Mouse (Mus musculus): ENCODE measurements around the gene Qars. TPM values are rescaled to one million over a fixed set of nuclear protein-coding genes. Genes with fewer than 3 reads are reported as not detected.

Gene Qars
- polyA plus RNA-seq, 1 experiment from 2014 or later, result 66.1 TPM

DNA sequence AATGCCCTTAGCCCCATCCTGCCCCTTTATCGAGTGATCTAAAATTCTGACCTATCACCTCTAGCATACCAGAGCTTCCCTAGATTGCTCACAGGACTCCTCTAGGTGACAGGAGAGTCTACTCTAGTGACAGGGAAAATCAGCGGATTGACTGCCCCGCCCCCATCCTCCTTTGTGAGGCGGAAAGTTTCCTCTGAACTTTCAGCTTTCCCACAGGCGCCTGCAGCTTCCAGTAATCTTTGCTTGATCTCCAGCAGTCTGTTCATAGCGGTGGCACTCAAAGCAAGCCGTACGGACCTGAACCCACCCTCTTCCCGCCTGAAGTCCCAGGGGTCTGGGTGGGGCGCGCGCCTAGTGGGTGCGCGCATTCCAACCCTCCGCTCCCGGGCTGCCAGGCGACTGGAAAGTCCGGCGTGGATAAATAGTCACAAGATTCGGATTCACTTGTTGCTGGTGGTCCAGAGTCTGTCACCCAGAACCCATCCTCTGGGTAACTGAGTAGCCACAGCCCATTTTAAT is 28.8 kb upstream of the Qars start:
- Histone ChIP-seq H3K9ac (peak overlapping the region; percentile 31; the same call in 1 of the 2 replicates), H3K9me3 (replicated peaks) (no peaks in the 10 kb centered on the region), H3K36me3 (no peaks in the 10 kb centered on the region; the same call in 1 of the 2 replicates), H3K4me1 (replicated peaks) (peaks cover 21% of the 10 kb centered on the region), H3K27ac (no peak overlapping the region), H3K27me3 (peaks cover 8% of the 10 kb centered on the region; the same call in 1 of the 2 replicates), H3K4me2 (peak overlapping the region; percentile 62), H3K4me3 (replicated peaks) (peak overlapping the region; percentile 46)
- WGBS (ENCODE audit: insufficient replicate concordance), result 2% methylated on average over 20 of the region's 20 CpGs
- no peak for DNase-seq
- peak; percentile 47 for ATAC-seq (ENCODE audit: low read depth)

DNA sequence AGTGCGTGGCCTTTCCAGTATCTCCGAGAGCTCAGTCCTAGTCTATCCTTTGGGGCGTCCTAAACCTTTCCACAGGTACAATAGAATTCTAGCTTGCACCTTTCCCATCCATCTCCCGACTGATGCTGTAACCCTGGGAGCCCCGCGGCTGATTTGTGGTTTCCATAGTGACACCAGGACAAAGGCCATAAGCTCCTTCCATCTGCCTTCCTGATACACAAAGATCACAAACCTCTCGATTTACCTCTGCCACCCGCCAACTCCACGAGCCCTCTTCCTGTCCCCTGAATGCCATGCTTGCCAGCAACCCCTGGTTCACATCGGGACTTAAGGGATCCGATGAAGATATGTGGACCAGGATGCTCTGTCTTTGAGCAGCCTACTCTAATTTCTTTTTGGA is 28.3 kb upstream of the Qars start:
- Histone ChIP-seq H3K27ac (no peak overlapping the region), H3K4me3 (replicated peaks) (peak overlapping the region; percentile 46; the same call in 1 of the 2 replicates), H3K9me3 (replicated peaks) (no peaks in the 10 kb centered on the region), H3K9ac (0 out of 2 replicates have a peak overlapping the region, but pooled peaks have one; percentile 31), H3K36me3 (no peaks in the 10 kb centered on the region; the same call in 1 of the 2 replicates), H3K4me2 (peak overlapping the region; percentile 62), H3K4me1 (replicated peaks) (peaks cover 21% of the 10 kb centered on the region), H3K27me3 (peaks cover 8% of the 10 kb centered on the region; the same call in 1 of the 2 replicates)
- 37% methylated on average over 11 of the region's 11 CpGs for WGBS (ENCODE audit: insufficient replicate concordance)
- DNase-seq (no peak), ATAC-seq (ENCODE audit: low read depth) (no peak)

DNA sequence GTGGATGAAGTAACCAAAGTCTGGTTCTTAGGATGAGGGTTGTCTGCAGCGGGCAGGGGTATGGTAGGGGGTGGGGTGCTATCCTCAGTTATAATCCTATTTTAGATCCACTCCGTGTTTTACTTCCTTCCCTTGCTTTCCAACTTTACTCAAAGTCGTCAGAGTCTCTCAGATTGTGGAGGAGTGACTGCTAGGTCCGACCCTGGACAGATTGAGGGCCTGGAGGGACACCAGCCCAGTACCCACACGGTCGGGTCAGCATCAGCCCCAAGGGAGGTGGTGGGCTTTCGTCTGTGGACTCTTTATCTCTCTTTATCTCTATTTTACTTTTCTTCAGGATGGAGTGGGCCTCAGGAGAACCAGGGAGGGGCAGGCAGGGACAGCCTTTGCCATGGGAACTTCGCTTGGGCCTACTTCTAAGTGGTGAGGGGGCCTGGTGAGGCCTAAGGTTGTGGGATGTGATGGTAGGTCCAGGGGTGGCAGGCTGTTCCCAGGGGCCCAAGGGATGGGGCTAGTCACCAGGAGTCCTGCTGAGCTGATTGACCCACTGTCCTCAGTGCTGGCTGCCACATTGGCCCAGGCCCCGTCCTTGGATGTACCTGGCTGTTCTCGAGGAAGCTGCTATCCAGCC is 27.7 kb upstream of the Qars start, which contains the start of gene Lamb2:
TSS of gene Lamb2 (plus strand) at position 16 of the 631 bp plus-strand sequence.
- 27% methylated on average over 10 of the region's 10 CpGs for WGBS (ENCODE audit: insufficient replicate concordance)
- H3K4me2 ChIP-seq, result peak within 1 kb of the TSS; percentile 62
- no peaks in the 10 kb centered on the region; the same call in 1 of the 2 replicates for H3K36me3 ChIP-seq
- peaks cover 8% of the 10 kb centered on the region; the same call in 1 of the 2 replicates for H3K27me3 ChIP-seq
- H3K4me1 ChIP-seq (replicated peaks), result peaks cover 21% of the 10 kb centered on the region
- H3K9me3 ChIP-seq (replicated peaks), result no peaks in the 10 kb centered on the region
- H3K4me3 ChIP-seq (replicated peaks), result peak within 1 kb of the TSS; percentile 46
- no peak for DNase-seq
- no peak within 1 kb of the TSS for H3K27ac ChIP-seq
- H3K9ac ChIP-seq, result peak within 1 kb of the TSS; percentile 31
- peak; percentile 33; the same call in 1 of the 2 replicates for ATAC-seq (ENCODE audit: low read depth)

DNA sequence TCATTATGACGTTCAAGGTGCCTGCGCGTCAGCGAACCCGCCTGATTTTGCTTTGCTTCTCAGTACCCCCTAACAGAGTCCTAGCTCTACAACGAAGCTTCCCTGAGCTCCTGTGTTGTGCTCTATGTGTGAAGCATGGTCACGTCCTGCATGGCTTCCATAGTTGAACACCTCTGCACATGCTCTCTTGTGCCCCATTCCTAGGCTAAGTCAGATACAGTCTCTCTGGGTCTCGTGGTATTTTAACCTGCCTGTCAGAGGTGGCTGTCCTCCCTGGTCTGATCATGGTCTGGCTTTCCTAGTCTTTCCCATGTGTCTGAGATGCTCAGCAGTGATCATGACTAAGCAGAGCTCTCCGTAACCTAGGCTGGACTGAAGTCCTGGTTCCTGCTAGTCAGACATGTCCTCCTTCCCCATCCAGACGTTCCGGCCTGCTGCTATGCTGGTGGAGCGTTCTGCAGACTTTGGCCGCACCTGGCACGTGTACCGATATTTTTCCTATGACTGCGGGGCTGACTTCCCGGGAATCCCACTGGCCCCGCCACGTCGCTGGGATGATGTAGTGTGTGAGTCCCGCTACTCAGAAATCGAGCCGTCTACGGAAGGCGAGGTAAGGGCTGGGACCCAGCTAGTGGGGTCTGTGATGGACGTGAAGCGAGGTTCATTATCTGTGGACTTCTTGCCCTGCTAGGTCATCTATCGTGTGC is 26.5 kb upstream of the Qars start:
- DNase-seq (no peak), ATAC-seq (ENCODE audit: low read depth) (no peak)
- no peaks in the 10 kb centered on the region for H3K9me3 ChIP-seq (replicated peaks)
- no peak overlapping the region for H3K27ac ChIP-seq
- WGBS (ENCODE audit: insufficient replicate concordance), result 83% methylated on average over 28 of the region's 28 CpGs
- peaks cover 3% of the 10 kb centered on the region; the same call in 1 of the 2 replicates for H3K36me3 ChIP-seq
- no peak overlapping the region for H3K4me3 ChIP-seq (replicated peaks)
- H3K9ac ChIP-seq, result no peak overlapping the region
- peaks cover 8% of the 10 kb centered on the region; the same call in 1 of the 2 replicates for H3K27me3 ChIP-seq
- H3K4me1 ChIP-seq (replicated peaks), result peaks cover 21% of the 10 kb centered on the region
- no peak overlapping the region for H3K4me2 ChIP-seq

DNA sequence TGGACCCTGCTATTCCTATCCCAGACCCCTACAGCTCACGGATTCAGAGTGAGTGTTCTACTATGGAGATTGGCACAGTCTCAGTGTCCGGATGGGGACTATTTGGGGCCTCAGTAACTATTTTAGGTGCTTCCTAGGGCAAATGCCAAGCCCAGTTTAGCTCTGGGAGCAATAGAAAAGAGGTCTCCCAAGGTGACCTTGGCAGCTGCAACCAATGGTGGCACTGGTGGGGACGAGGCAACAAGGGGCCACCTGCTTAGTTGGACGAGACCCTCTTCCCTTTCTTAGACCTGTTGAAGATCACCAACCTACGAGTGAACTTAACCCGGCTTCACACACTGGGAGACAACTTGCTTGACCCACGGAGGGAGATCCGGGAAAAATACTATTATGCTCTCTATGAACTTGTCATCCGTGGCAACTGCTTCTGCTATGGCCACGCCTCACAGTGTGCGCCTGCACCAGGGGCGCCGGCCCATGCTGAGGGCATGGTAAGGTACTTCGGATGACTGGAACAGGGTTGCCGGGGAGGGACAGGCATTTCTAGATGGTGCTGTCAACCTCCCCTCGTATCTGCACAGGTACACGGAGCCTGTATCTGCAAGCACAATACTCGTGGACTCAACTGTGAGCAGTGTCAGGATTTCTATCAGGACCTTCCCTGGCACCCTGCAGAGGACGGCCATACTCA is 25.8 kb upstream of the Qars start:
- no peak for ATAC-seq (ENCODE audit: low read depth)
- Histone ChIP-seq H3K27ac (no peak overlapping the region), H3K4me3 (replicated peaks) (no peak overlapping the region), H3K36me3 (peaks cover 3% of the 10 kb centered on the region; the same call in 1 of the 2 replicates), H3K9me3 (replicated peaks) (no peaks in the 10 kb centered on the region), H3K4me1 (replicated peaks) (peaks cover 21% of the 10 kb centered on the region), H3K9ac (no peak overlapping the region), H3K4me2 (no peak overlapping the region), H3K27me3 (peaks cover 8% of the 10 kb centered on the region; the same call in 1 of the 2 replicates)
- DNase-seq, result no peak
- WGBS (ENCODE audit: insufficient replicate concordance), result 76% methylated on average over 19 of the region's 19 CpGs

DNA sequence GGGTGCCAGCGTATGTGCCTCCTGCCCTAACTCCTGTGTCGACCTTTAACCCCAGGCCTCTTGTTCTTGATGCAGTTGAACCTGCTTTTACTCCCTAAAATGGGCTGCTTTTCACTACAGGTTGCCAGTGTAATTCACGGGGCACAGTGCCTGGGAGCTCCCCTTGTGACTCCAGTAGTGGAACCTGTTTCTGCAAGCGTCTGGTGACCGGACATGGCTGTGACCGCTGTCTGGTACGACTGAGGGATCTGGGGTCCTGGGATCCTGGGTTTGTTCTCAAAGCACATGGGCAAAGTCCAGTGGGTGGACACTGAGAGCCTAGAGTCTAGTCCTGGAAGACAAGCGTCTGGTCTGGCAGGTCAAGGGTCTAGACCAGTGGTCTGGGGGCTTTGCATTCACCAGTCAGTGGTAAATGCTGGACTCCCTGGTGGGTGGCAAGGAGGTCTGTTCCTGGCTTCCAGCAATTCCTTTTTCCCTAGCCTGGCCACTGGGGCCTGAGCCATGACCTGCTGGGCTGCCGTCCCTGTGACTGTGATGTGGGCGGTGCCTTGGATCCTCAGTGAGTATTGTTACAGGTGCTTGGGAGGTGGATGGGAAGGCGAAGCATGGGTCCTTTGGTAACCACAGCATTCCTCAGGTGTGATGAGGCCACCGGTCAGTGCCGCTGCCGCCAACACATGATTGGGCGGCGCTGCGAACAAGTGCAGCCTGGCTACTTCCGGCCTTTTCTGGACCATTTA is 24.3 kb upstream of the Qars start:
- Histone ChIP-seq H3K9me3 (replicated peaks) (no peaks in the 10 kb centered on the region), H3K4me1 (replicated peaks) (peaks cover 21% of the 10 kb centered on the region), H3K27ac (no peak overlapping the region), H3K9ac (no peak overlapping the region), H3K4me2 (no peak overlapping the region), H3K27me3 (peaks cover 8% of the 10 kb centered on the region; the same call in 1 of the 2 replicates), H3K4me3 (replicated peaks) (no peak overlapping the region), H3K36me3 (peaks cover 11% of the 10 kb centered on the region)
- DNase-seq (no peak), ATAC-seq (ENCODE audit: low read depth) (no peak)
- 80% methylated on average over 18 of the region's 18 CpGs for WGBS (ENCODE audit: insufficient replicate concordance)

DNA sequence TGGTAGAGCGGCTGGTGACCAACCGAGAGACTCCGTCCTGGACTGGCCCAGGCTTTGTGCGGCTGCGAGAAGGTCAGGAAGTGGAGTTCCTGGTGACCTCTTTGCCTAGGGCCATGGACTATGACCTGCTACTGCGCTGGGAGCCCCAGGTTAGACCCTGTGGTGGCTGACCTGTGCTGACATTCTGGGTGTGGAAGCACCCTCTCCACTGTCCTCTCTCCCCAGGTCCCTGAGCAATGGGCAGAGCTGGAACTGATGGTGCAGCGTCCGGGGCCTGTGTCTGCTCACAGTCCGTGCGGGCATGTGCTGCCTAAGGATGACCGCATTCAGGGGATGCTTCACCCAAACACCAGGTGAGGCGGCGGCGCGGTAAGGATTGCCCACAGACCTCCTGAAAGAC is 23.5 kb upstream of the Qars start:
- H3K4me2 ChIP-seq, result no peak overlapping the region
- WGBS (ENCODE audit: insufficient replicate concordance), result 77% methylated on average over 15 of the region's 15 CpGs
- ATAC-seq (ENCODE audit: low read depth) (no peak), DNase-seq (no peak)
- no peak overlapping the region for H3K9ac ChIP-seq
- no peak overlapping the region for H3K27ac ChIP-seq
- H3K9me3 ChIP-seq (replicated peaks), result no peaks in the 10 kb centered on the region
- peaks cover 17% of the 10 kb centered on the region for H3K36me3 ChIP-seq
- peaks cover 4% of the 10 kb centered on the region; the same call in 1 of the 2 replicates for H3K27me3 ChIP-seq
- peaks cover 15% of the 10 kb centered on the region for H3K4me1 ChIP-seq (replicated peaks)
- H3K4me3 ChIP-seq (replicated peaks), result no peak overlapping the region

DNA sequence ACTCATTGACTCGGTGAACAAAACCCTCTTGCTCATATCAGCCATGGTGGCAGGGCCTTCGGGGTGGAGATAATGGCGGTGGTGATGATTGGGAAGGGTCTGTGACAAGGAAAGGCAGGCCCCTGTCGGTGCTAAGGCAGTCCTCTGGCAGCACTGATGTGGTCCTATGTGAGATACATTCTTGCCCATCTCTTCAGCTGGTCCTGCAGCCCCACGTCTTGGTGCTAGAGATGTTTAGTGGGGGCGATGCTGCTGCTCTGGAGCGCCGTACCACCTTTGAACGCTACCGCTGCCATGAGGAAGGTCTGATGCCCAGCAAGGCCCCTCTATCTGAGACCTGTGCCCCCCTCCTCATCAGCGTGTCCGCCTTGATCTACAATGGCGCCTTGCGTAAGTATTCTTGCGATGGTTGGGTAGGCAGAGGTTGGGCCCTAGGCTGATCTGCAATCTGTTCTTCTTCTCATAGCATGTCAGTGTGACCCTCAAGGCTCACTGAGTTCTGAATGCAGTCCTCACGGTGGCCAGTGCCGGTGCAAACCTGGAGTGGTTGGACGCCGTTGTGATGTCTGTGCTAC is 22.1 kb upstream of the Qars start:
- Histone ChIP-seq H3K4me1 (replicated peaks) (peaks cover 10% of the 10 kb centered on the region), H3K4me2 (no peak overlapping the region), H3K27me3 (no peaks in the 10 kb centered on the region), H3K9ac (no peak overlapping the region), H3K9me3 (replicated peaks) (no peaks in the 10 kb centered on the region), H3K4me3 (replicated peaks) (no peak overlapping the region), H3K36me3 (peaks cover 17% of the 10 kb centered on the region), H3K27ac (no peak overlapping the region)
- ATAC-seq (ENCODE audit: low read depth) (no peak), DNase-seq (no peak)
- 79% methylated on average over 19 of the region's 19 CpGs for WGBS (ENCODE audit: insufficient replicate concordance)

DNA sequence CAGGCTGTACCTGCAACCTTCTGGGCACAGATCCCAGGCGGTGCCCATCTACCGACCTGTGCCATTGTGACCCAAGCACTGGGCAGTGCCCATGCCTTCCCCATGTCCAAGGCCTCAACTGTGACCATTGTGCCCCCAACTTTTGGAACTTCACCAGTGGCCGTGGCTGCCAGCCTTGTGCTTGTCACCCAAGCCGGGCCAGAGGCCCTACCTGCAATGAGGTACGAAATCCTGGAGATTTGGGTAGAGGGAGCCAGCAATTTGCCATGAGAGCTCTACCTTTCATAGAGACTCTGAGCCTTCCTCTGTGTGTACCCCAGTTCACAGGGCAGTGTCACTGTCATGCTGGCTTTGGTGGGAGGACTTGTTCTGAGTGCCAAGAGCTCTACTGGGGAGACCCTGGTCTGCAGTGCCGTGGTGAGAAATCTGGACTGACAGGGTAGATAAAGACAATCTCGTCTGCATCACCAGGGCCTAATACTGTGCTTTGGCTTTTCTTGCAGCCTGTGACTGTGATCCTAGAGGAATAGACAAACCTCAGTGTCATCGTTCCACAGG is 20.5 kb upstream of the Qars start:
- Histone ChIP-seq H3K4me2 (no peak overlapping the region), H3K36me3 (peaks cover 17% of the 10 kb centered on the region), H3K4me1 (replicated peaks) (peaks cover 17% of the 10 kb centered on the region), H3K27me3 (no peaks in the 10 kb centered on the region), H3K4me3 (replicated peaks) (no peak overlapping the region), H3K9ac (no peak overlapping the region), H3K27ac (no peak overlapping the region), H3K9me3 (replicated peaks) (no peaks in the 10 kb centered on the region)
- ATAC-seq (ENCODE audit: low read depth) (no peak), DNase-seq (no peak)
- 72% methylated on average over 8 of the region's 8 CpGs for WGBS (ENCODE audit: insufficient replicate concordance)

DNA sequence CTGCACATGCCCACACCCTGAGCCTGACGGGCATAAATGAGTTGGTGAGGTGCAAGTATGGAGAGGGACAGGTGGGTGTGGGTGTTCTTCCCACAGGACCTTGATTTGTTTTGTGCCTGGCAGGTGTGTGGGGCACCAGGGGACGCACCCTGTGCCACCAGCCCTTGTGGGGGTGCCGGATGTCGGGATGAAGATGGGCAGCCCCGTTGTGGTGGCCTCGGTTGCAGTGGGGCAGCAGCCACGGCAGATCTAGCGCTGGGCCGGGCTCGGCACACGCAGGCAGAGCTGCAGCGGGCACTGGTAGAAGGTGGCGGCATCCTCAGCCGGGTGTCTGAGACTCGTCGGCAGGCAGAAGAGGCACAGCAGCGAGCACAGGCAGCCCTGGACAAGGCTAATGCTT is 19.1 kb upstream of the Qars start:
- Histone ChIP-seq H3K9ac (no peak overlapping the region), H3K27me3 (no peaks in the 10 kb centered on the region), H3K4me3 (replicated peaks) (no peak overlapping the region), H3K4me1 (replicated peaks) (peaks cover 27% of the 10 kb centered on the region), H3K27ac (no peak overlapping the region), H3K9me3 (replicated peaks) (no peaks in the 10 kb centered on the region), H3K36me3 (peaks cover 29% of the 10 kb centered on the region), H3K4me2 (no peak overlapping the region)
- WGBS (ENCODE audit: insufficient replicate concordance), result 86% methylated on average over 17 of the region's 17 CpGs
- ATAC-seq (ENCODE audit: low read depth) (no peak), DNase-seq (no peak)

All from liver, embryonic 13.5 days (tissue).